Mouse (Mus musculus): ENCODE measurements at regions not wholly inside any gene's neighbourhood (a gene's known extent, or its start where the extent isn't known, plus 50 kb on each side); places are given as distances from the start of the nearest gene placed in this dataset.

DNA sequence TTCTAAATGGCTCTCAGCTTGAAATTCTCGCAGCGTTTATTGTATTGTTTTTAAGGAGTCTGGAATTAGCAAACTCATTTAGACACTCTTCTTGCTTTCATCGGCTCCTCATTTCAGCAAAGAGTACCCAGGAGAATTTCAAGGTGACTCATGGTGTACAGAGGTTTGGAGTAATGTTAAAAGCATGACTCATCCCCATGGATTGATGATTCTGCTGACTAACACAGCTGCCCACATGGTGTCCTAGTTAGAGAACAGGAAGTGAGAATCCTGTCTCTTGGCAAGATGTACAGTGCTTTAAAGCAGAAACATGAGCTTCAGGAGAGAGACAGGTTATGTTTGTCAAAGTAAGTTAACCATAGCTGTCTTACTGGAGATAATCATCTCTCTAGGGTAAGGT is 1133.6 kb upstream of the Cited2 start:
- peak; percentile 92 for ATAC-seq (replicated peaks; ENCODE audit: poor library complexity)

DNA sequence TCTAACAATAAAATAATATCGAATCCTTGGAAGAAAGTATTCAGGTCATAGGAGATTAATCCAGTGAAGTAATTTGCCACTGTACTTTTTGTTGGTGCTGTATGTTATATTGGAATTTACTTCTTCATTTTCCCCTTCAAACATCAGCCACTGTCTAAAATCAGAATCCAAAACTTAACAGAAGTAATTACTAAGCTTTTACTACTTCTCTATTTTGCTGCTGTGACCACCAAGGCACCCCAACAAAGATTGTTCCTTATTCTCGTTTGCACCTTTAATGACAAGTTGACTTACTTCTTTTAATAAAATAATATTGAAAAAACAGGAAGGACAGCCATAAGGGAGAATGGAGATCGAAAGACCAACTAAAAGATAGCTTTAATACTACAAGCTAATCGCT is 1130.1 kb upstream of the Cited2 start:
- ATAC-seq (replicated peaks; ENCODE audit: poor library complexity): peak; percentile 61

DNA sequence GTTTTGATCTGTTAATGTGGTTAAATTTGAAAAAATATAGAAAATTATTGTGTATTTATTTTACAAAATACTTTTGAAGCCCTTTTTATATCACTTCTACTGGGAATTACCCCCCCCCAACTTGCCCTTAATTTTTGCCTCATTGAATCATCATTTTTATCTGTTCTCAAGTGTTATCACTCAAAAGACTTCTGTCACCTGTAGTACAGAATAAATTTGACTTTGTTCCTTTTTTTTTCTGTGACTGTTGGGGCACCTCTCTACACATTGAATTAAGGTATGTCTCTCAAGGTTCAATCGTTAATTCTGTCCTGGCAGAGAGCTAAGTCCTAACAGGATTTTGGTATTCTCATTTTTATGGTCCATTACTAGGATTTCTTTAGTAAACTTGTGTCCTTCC is 1123.0 kb upstream of the Cited2 start:
- ATAC-seq (replicated peaks; ENCODE audit: poor library complexity): no peak

DNA sequence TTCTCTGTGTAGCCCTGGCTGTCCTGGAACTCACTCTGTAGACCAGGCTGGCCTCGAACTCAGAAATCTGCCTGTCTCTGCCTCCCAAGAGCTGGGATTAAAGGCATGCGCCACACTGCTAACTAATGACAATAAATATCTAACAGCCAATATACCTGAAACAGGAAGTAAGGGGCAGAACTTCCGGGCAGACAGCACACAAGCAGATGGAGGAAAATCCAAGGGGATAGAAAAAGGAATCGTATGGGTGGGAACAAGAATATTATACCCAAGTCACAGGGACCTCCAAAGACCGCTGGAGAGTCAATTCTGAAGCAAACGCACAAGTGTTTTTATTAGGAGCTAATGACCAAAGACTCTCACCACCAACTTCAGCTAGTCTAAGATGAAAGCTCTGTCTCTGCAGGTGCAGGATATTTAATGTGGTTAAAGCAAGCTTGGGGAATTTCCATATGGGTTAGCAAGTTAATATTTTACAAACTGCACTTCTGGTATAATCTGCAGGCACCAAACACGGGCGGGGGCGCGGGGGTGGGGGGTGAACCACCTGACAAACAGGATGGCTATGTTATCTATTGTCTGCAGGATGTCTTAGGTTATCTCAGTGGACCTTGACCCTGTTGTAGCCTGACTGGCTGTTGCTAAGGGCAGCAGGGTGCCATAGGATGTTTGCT is 1122.3 kb upstream of the Cited2 start:
- peak; percentile 95 for ATAC-seq (replicated peaks; ENCODE audit: poor library complexity)

DNA sequence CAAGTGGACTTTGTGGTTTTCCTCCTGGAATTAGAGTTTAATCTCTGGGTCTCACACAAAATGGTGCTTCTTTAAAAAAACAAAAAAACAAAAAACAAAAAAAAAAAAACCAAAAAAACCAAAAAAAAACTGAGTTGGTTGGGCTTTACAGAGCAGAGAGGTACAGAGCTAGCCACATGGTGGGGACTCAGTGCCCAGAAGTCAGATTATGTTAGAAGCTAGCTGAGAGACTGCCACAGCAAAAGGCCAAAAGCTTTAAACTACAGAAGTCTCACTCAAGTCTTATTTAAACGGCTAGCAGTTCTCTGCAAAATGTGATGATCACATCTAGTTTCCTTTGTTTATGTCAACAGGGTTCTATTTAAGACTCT is 1121.8 kb upstream of the Cited2 start:
- ATAC-seq (replicated peaks; ENCODE audit: poor library complexity): peak; percentile 30

DNA sequence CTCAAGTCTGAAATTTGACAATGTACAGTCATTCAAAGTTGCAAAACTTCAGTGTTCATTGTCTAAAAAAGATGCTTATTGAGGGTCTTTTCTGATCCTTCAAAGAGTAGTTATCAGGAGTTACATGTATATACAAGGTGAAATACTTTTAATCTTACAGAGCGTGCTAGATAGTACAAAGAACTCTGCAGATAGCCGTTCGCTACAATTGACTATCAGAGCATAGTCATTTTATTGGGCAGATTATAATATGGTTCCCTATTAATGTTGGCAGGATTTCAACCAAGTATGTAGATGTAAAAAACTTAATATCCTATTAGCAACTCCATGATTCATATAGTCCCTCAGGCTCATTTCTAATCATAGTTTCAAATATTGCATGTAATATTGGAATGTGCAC is 1114.7 kb upstream of the Cited2 start:
- no peak for ATAC-seq (replicated peaks; ENCODE audit: poor library complexity)

DNA sequence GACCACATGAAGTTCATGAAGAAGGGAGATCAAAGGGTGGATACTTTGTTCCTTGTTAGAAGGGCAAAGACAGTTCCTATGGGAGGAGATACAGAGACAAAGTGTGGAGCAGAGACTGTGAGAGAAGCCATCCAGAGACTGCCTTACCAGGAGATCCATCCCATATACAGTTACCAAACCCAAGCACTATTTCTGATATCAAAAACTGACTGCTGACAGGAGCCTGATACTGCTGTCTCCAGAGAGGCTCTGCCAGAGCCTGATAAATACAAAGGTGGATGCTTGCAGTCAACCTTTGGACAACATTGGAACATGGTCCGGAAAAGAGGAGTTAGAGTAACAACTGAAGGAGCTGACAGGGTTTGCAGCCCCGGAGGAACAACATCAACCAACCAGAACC is 1104.3 kb upstream of the Cited2 start:
- no peak for ATAC-seq (replicated peaks; ENCODE audit: poor library complexity)

DNA sequence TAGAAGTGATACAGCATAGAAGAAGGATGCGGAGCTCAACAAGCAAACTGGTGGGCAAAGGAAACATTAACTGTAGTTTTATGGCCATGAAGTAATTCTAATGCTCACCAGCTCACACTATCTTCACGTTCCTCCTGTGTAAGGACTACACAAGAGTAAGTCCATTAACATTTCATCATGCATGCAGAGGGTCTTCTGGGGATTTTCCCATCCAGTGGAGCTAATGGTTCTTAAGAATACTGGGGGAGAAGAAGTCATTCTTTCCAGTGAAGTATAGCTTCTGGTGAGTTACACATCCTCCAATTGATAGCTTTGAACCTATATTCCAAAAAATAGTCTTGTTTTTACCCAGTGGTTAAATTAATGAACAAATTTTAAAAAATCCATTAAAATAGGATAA is 1103.4 kb upstream of the Cited2 start:
- no peak for ATAC-seq (replicated peaks; ENCODE audit: poor library complexity)

DNA sequence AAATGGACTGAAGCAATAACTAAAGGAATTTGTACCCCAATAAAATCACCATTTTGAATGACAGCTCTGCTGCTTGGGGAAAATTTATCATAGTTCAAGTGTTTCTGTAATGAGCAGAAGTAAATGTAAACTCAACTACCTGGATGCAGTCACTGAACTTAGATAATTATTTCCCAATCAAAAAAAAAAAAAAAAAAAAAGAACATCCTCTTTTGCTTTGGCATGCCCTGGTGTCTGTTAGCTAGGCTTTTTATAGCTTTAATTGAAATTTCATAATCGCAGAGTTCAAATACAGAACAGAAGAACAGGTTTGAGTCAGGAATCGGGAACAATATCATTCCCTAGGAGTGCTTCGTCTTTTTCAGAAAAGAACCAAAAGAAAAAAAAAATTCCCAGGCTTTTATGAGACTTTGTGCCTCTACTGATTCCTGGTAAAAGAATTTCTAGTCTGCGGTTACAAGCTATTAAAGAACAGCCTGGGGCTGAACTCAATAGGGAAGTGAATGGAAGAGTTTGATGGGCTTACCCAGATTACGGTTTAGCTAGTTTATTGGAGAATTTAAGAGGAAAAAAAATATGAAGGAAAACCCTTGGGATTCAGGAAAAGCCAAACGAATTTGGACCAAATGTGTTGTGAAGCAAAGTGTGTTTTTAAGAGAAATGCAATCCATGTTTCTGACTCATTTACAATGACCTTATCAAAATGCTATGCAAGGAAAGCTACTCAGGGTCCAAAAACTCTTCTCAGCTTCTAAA is 1102.0 kb upstream of the Cited2 start:
- peak; percentile 76 for ATAC-seq (replicated peaks; ENCODE audit: poor library complexity)

DNA sequence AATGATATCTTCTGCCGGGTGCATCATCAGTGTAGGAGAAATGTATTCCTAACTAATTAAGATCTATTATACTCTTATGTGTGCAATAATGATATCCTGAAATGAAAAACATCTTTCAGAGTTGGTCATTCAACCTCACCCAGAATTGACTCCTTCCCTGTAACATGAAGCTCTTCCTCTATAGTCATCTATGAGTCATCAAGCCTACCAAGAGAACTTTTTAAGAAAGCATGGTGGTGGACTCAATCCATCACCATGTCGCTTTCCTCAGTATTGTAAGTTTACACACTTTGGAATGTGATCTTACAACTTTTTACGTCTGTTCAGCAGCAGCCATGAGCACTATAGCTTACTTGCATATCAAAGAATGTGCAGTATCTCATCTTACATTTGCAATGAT is 1100.2 kb upstream of the Cited2 start:
- ATAC-seq (replicated peaks; ENCODE audit: poor library complexity): no peak

DNA sequence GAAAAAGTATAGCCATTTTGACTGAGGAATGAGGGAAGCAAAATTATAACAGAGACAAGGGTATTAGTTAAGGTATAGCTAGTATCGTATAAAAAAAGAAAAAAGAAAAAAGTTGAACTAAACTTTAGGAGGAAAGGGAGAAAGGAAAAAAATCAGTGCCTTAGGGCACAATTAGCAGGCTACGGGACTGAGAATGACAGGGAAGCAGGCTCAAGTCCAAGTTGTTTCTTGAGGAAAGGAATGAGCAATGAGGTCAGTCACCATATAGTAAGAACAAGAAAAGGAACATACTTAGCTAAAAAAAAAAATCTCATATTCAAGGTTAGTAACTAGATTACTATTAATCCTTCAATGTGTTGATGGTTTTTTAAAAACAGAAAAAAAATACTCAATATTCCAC is 1089.8 kb upstream of the Cited2 start:
- no peak for ATAC-seq (replicated peaks; ENCODE audit: poor library complexity)

DNA sequence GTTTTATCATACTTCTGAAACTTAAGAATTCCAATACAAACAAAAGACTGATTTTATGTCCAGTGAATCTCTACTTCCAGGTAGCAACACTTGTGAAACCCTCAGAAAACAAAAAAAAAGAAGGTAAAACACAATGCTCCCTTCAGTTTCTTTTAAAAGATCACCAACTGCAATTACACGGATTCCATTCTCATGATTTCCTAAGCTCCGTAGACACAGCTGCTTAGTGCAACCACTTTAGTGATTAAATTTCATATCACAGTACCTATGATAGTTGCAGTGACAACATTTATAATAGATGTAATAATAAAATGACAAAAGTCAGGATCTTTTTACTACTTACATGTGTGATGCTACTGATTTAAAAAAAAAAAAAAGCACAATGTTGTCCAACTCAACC is 1087.6 kb upstream of the Cited2 start:
- ATAC-seq (replicated peaks; ENCODE audit: poor library complexity): no peak

DNA sequence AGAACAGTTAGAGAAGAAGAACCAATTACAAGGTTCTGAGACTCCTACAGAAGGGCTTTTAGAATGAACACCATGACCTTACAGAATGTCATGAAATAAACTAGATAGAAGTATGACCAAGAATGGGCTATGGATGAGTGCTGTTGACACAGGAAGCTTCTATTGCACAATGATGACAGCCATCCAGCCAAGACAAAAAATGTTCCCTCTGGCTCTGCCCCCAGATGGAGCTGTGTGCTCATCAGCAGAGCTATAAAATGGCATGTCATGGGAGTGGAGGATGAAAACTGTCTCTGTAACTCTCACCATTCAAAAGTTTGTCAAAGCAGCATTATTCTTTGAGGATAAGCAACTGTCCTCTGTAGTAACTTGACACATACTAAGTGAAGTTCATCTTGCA is 1086.0 kb upstream of the Cited2 start:
- peak; percentile 99 for ATAC-seq (replicated peaks; ENCODE audit: poor library complexity)

DNA sequence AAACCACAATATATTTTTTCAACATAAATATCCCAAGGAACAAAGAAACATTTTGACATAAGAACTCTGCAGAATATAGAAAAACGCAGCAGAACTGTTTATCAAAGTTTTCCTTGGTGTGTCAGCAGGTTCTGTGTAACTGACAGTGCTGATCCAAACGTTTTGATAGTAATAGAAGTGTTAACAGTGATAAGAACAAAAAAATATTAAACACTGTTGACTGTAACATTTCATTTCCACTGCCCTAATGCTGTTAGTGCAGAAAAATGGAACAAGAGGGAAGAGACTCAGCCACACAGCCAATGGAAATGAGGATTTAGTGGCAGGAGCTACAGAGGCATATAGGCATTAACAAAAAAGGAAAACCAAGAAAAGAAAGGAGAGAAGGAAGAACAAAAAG is 1084.9 kb upstream of the Cited2 start:
- peak; percentile 61 for ATAC-seq (replicated peaks; ENCODE audit: poor library complexity)

DNA sequence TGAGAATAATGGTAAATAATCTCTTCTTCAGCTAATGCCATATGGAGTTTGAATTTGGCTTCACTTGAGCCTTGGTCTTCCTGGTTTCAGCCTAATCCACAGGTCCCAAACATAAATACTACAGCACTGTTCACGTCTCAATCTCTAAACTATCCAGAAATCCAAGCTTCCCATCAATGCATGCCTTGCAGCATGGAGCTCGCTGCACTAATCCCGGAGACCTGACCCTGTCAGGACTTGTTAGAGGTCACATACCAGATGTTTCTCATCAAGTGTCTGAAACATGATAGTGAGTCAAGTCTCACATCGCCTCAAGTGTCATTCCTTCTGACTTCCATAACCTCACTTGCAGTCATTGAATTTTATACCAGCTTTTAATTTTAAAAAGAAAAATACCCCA is 1082.9 kb upstream of the Cited2 start:
- ATAC-seq (replicated peaks; ENCODE audit: poor library complexity): no peak

DNA sequence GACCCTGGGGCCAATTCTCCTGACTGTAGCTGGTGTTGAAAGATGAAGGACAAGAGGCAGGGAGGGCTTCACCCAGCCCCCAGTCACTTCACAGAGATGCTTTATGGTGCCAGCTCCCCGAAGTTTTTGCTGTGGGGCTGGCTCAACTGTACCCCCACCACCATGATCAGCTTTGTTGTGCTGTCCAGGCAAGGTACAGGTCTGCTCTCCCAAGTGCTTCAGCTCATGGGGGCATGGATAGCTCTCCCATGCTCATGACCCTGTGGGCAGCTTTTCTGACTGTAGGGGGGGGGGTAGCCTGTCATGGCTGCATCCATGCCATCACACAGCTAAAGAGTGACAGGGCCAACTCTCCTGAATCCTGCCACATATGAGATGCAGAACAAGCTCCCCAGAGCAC is 1072.9 kb upstream of the Cited2 start:
- no peak for ATAC-seq (replicated peaks; ENCODE audit: poor library complexity)

DNA sequence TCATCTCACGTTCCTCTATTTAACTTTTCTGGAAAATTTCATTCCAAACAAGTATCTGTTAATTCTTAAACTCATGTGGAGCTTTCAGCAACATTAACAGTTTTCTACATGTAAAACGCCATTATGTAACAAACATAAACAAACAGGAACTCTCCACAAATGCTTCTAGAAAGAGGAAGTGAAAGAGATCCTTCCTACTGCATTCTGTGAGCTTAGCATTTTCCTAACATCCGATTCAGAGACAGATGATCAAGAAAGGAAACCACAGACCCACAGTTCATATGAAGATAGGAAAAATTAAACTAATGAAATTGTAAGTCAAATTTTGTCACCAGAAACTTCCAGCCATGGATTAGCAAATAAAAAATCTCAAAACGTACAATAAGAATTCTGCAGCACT is 1070.6 kb upstream of the Cited2 start:
- ATAC-seq (replicated peaks; ENCODE audit: poor library complexity): peak; percentile 96

DNA sequence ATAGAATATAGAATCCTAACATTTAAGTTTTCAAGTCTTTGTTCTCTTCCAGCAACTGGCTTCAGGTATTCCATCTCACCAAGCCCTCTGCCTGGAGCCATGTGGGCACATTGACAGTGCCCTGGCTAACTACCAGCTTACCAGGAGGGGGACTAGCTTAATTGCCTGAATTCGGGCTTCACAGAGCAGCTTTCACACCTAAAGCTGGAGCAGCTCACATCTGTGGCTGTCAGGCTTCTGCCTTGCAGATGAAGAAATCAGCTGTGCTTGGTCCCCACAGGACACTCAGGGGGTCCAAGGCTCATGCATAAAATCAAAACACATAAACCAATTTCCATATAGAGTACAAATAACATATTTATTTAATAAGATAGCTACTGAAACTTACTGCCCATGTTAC is 1058.5 kb upstream of the Cited2 start:
- ATAC-seq (replicated peaks; ENCODE audit: poor library complexity): no peak

DNA sequence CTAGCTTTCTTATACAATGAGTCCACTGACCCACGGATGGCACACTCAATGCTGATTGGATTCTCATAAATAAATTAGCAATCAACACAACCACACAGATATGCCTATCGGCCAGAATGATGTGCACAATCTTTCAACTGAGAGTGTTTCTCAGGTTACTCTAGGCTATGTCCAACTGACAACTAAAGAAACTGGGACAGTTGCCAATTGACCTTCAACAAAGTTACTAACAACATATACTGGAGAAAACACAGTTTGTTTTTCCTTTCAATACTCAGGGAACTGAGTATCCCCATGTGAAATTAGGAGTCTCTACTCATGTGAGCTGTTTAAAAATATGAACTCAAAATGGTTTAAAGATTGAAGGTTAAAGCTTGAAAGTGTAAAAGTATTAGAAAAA is 1052.7 kb upstream of the Cited2 start:
- ATAC-seq (replicated peaks; ENCODE audit: poor library complexity): no peak

DNA sequence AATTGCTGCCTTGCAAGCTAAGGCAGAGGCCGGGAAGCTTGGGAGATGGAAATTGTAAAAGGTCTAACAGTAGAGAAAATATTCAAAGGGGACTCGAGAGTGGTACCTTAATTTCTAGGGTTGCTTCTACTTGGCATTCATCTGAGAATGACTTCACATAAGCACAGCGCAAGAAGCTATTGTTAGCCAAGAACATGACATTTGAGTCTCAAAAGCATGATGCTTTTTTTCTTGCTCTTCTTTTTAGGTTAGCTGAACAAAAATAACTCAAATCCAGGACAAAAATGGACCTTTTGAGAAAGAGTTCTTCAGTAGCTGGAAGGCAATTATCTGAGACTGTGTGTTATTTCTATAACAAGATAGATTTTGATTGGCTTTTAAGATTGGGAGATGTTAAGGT is 1042.0 kb upstream of the Cited2 start:
- ATAC-seq (replicated peaks; ENCODE audit: poor library complexity): no peak

DNA sequence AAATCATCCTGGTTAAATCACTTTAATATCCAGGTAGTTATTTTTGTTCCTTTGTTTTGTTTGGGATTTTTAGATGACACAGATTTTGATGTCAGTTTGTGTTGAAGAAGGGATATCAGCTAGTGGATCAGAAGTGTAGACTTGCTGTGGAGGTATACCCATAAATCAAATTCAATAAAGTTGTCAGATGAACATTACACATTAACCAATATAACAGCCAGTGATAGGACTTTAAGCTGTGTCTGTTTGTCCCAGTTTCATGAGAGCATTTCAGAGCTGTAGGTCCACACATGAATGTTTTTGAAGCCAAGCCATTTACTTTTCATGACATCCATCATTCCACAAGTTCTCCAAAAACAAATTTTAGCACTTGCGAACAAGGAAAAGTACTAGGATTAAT is 1037.7 kb upstream of the Cited2 start:
- ATAC-seq (replicated peaks; ENCODE audit: poor library complexity): no peak

DNA sequence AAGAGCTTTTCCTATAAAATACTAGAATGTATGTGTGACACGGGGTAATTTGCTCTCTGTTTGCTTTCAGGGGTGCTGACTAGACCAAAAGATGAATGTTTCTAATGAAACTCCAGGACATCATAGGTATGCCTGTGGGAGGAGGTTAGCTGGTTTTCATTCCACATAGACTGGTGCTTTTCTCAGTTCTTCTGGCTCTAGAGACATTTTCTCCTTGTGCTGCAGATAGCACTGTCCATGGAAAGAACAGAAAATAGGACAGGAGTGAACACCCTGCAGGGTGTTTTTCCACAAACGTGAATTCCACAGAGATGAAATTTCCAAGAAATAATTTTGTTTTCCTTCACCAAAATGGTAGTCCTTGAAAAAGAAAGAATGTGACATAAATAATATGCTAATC is 1016.0 kb upstream of the Cited2 start:
- ATAC-seq (replicated peaks; ENCODE audit: poor library complexity): no peak

DNA sequence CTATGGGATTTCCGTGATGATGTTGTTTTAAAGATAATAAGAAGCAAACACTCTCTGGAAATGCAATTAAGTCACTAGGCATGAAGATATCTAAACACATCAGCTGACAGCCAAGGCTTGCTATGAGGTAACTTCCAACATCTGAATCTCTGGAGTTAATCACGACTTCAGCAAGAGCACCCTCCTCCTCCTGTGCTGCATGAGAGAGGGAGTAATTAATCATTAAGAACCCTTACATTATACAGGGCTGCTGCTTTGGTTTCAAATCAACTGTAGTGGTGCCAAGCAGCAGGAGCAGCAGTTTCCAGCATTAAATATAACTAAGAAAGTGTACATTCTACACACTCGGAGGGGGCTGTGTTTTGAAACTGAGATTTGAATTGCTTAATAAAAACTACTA is 1009.9 kb upstream of the Cited2 start:
- ATAC-seq (replicated peaks; ENCODE audit: poor library complexity): no peak

Data from megakaryocyte progenitor cell, adult 5-6 weeks (primary cell).